Mouse (Mus musculus) testis, postnatal 10 days (tissue): ENCODE results near the gene Meis2.

Experiments used
- DNase-seq: peaks from one replicate; pipeline ENCODE4 v3.0.0; 2021; ENCODE audit warnings: low spot score

The Meis2 gene

DNA sequence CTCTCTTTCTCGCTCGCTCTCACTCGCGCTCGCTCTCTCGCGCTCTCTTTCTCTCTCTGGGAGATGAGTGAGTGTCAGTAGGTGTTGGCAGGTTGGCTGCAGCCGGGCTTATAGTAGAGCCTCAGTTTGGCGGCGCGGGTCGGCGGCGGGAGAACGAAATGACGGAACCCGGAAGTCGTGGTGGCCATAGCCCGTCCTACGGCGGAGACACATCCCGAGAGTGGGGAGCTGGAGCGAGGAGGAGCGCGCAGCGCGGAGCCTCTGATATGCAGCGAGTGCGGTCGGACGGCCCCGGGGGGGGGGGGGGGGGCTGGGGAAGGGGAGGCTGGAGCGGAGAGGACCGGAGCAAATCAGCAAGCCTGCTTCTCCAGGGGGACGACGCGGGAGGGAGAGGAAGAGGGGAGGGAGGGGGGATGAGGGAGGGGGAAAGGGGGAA lies at the start of gene Meis2:
Gene Meis2, minus strand, starts transcription at position 270 of the 436 bp plus-strand sequence.
- DNase-seq: peak; percentile 65

DNA sequence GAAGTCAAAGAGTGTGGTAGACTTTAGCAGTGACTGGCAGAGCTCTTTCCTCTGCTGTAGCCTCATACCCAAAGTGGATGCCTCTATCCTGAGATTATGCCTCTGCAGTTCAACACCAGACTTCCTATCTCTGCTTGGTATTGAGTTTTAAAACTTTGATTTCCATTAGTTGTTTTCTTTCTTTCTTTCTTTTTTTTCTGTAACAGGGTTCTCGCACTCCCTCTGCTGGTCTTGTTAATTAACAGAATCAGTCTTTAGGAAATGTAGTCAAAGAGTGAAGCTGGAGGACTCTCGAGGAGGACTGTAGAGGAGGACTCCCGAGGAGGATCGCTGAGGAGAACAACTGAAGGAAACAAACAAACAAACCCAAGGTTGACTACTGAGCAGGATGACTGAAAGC lies 40.6 kb upstream of the Meis2 start:
- DNase-seq: no peak

DNA sequence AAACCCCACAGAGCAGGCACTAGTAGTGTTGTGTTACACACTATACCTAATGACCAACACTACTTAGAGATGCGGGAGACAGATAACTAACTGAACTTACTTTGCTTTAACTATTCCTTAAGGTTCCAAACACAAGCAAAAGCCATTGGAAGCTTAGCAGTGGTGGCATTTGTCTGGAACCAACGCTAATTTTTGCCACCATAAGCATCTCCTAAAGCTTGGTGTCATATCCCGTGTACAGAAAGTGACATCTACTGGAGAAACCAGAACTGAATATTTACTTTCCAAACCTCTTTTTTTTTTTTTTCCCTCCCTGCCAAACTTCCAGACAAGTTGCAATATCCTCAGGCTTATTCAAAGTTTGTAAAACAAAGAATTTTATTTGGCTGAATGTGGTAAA lies 39.5 kb upstream of the Meis2 start:
- DNase-seq: no peak

DNA sequence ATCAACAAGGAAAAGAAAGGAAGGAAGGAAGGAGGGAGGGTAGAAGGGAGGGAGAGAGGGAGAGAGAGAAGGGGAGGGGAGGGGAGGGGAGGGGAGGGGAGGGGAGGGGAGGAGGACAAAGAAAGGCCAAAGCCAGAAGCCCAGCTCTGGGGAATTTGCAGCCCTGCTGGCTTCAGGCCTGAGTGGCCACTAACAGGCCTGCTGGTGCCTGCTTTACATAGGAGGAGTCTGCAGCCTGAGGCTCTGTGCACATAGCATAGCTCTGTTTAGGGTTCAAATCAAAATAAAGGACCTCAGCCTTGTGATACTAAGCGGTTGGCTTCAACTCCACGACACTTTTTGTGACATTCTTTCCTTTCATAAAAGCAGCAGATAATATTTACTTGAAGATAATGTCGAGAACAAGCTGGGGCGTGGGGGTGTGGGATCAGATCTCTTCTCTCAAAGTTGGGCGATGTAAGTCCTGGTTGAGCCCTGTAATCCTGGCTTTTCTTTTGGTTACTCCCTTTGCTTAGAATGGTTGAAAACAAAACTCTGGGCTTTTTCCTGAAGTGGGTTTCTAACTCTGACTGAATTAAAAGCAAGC lies 37.9 kb upstream of the Meis2 start:
- DNase-seq: no peak

DNA sequence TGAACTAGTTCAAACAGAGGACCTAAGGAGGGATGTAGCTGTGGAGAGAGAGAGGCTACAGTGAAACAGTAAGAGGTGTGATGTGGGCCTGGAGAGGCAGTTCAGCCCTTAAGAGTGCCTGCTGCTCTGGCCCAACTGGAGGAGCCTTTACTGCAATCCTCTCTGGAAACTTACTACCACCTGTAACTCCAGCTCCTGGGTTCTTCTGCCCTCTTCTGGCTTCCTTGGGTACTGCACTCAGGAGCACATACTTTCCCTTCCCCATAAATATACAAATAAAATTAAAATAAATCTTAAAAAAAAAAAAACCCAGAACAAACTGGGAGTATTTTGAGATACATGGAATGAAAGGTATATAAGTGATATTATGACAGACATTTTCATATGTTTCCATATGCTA lies 35.6 kb upstream of the Meis2 start:
- DNase-seq: peak; percentile 79

DNA sequence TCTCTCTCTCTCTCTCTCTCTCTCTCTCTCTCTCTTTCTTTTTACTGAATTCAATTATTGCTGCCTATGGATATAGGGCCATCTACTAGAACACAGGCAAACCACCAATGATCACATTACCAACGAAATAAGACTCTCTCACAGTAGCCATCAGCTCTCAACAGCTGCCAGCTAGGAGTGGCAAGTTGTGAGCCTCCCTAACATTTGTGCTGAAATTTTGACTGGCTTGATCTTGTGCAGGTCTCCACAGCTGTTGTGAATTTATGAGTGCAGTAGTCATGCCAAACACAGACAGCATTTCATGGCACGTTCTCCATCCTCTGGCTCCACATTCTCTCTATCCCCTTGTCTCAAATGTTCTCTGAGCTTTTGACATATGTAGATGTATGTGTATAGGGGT lies 15.3 kb upstream of the Meis2 start:
- DNase-seq: no peak

DNA sequence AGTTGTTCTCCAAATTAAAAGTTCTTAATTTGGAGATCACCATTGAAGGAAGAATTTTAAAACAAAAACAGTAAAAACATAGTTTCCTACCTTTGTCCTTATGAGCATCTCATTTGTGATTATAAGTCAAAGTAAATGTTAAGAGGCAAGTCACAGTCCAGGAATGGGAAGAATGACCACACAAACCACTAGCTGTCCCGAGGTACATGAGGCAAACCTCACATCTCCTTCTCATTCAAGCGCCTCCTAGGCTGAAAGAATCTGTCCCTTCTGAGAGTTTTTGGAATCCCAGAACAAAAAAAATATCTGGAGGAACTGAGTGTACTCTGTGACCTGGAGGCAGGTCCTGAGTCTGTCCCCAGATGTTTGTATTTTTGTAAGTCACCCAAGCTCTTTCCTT lies 13.2 kb upstream of the Meis2 start:
- no peak for DNase-seq

DNA sequence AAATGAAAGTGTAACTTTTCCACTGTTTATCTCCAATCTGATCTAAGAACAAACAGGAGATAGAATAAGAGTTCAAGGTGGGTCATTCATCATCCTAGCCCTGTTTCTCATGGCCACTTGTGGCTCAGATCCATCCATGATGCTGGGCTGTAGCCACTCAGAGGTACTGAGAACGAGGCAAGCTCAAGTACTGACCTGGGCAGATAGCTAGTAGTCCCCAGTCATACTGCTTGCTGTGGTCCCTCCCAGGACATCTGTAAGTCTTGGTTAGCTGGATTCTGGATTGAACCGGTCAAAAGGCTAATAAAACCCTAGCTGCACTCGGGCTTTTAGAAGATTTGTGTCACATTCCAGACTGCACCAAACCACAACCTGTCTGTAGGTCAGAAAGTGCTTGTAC lies 12.1 kb upstream of the Meis2 start:
- DNase-seq: no peak

DNA sequence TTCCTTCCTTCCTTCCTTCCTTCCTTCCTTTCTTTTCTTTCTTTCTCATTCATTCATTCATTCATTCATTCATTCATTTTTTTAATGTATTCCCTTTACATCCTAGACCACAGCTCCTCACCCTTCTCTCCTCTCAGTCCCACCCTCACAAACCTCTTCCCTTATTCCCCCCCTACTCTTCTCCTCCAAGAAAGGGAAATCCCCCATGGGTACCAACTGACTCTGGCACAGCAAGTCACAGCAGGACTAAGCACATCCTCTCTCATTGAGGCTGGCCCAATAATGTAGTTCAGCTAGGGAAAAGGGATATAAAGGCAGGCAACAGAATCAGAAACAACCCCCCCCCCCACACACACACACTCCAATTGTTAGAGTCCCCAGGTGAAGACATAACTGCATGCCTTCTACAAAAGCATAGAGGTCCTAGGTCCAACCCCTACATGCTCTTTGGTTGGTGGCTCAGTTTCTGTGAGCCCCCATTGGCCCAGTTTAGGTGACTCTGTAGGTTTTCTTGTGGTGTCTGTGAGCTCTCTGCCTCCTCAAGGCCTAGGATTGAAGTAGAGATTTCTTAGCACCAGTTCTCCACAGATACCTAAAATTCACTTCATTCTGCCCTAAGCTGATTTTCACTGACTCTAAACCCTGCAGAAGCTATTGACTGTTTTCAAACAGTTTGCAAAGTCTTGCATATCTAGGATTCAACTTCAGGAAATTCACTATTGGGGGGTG lies 11.3 kb upstream of the Meis2 start:
- no peak for DNase-seq

DNA sequence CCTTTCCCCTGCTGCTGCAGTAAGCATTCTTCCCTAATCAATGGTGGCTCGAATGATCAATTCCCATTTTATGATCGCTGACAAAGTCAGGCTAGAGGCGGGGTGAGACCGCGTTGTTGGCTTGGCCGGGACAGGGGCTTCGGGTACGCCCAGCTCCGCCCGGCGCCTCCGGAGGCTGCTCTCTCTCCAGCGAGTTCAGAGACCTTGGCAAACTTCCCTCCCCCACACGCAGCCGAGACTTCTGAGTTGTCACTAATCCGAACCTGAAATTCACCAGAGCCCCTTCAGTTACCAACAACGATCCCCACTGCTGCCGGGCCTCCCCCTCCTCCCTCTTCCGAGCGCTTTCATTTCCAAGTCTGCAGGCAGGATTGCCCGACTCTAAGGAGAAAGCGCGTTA lies 10.3 kb upstream of the Meis2 start:
- DNase-seq: peak; percentile 60

DNA sequence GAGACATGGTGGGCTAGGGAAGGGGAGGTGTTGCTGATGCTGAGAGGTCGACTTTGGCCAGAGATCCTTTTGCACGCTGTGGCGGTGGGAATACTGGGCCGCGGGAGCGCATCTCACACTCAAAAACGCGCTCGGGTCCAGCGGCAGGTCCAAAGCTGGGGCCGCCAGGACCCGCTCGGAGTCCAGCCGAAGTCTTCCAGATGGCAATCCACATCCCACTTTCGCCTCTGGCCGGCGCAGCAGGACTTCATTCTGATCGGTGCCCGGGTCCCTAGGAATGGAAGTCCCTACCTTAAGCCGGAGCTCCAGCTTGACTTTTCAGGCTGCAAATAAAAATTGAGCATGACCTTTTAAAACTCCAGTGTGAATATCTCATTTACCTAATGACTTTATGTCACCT lies 9.8 kb upstream of the Meis2 start:
- DNase-seq: no peak

DNA sequence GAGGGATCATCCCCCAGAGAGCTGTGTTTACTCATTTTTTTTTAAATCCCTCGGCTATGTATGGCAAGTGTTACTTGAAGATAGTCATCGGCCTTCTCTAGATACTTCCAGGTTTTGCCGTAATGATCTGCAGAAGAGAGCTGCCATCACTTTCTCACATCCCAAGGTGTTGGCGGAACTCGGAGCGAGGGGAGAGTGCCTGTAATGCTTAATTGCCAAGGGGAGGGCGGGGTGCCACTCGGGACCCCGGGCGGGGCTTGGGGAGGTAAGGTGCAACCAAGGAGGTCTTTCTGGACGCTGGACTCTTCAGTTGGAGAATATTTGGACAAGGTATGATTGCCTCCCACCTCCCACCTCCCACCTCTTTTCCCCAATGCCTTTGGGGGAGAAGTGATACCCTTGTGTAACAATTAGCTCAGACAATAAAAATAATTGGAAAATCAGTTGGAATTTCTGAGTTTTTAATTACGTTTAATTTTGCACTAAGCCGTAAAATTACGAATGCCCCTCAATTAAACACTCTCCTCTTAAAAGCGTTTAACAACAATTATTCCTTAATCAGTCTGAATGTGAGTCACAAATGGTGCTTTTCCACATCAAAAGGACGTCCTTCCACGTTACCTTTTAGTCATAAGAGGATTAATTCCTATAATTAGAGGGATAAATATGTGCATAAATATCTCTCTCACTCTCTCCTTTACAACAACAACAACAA lies 9.2 kb upstream of the Meis2 start:
- no peak for DNase-seq

DNA sequence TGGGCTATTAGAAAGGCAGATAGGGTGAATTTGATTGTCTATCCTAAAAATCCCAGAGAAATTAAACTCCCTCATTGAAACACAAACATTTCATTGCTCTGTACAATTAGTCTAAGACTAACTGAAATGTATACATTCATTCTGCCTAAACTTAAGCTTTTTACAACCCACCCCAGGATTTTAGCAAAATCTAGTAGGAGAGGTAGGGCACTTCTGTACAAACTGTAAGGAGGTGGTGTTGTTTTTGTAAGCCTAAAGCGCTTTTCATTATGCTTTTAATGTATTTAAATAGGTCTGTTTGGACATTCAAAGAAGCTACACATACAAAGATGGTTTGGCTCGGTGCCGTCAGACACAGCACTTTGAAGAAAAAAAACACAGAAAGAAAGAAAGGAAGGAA lies 8.4 kb upstream of the Meis2 start:
- no peak for DNase-seq

DNA sequence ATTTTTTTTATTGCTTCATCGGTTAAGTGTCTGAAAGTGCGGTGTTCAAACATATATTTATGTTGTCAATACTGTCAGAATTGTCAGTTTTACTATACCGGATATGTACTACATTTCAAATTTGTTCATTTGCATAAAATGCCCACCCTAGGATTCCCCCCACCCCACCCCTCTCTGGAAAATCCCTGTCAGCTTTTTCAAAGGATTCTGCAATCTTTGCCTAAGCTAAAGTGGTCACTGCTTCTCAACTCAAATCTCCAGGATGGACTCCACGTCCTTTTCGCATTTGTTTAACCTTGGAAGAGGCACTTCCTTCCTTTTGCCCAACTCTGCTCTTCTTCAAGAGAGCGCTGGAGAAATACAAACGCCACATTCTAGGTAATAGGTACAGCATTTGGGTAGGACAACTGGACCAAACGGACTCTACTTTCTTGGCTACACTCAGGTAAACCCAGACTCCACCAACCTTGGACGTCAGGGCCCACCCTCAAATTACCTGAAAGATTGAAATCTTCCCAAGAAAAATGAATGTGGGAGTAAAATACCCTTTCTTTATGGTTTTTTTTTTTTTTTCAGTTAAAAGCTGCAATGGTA lies 7.8 kb upstream of the Meis2 start:
- DNase-seq: no peak

DNA sequence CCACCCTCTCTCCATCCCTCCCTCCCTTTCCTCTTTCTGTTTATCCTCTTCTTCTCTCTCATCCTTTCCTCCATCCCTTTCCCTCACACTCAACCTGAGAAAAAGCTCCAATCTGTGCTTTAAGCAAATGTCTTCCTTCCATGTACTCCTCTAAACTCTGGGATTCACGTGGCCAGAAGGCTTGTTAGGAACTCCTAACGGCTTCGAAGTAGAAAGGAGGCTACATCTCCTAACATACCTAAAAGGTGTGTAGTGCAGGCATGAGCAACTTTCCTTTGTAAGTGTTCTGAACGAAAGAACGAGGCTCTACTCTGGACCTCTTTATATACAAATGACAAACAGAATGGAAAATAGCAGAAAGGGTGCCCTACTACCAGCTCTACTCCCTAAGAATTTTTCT lies 7.1 kb upstream of the Meis2 start:
- DNase-seq: no peak

DNA sequence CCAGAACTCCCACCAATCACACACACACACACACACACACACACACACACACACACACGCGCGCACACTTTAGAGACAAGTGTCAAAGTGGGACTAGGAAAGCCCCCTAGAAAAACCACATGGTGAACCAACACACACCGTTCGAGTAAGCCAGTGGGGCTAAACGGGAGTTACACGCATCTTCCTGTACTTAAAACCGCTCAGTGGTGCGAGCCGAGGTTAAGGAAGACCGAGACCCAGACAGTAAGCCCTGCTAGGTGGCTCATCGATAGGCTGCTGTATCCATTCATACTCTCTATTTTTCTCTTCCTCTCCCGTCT lies 6.6 kb upstream of the Meis2 start:
- DNase-seq: no peak

DNA sequence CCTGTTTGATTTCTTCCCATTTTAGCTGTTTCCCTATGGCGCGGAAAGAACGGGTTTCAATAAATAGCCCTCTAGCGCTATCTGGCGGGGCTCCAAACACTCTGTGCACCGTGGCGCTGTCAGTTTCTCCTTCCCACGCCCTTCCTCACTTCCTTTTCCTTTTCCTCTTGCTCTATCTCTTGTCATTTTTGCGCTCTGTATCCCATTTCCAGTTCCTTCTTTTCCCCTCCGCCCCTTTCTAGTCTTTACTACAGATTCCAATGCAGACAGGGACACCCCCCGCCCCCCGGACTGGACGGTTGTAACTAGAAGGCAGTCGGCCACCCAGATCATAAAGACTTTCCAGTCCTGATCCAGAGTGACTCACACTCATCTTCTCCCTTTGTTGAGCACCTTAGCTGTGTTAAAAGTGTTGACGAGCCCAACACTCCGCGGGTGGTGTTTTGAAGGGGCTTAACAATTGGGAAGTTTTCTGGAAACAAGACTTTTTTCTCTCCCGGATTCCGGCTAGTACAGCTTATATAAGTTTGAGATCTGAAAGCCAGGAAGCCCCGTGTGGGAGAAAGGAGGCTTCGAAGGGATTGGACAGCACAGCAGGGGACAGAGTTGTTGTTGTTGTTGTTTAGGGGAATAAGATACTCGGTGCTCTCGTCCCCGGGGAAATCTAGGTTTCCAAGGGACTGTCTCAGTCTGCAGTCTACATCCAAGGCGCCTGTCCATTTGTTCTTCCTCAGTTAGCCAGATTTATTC lies 6.1 kb upstream of the Meis2 start:
- peak; percentile 79 for DNase-seq

DNA sequence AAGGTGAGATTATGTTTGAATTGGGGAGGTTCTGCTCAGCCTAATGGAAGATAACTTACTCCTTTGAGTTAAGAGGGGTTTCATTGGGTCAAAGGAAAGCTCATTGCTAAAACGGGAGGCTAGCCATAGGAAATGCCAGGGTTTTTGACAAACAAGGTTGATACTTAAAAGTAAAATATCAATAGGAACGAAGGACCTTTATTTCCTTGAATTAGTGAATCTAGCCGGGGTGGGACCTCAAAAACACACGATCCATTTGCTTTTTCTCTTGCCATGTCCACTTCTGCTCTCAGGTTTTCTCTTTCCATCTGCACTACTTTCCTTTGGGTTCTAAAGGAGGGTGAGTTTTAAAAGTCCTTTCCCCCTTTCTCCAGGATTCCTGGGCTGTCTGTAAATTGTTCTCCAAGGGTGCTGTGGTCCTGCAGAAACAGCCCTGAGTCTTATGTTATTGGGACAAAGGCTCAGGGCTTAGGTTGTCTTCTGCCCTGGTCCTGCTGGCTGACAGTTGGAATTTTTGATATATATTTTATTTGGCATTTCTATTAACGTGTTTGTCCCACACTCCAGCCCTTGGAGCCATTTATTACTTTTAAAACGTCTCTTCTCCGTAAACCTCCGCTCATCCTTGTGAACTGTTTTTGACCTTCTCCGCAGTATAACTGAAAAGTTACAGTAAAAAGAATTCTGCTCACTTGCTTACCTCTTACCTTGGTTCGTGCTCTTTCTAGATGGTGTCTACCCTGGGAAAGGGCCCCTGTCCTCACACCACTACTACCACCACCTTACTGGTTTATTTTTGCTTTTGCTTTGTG lies 5.2 kb upstream of the Meis2 start:
- DNase-seq: no peak

DNA sequence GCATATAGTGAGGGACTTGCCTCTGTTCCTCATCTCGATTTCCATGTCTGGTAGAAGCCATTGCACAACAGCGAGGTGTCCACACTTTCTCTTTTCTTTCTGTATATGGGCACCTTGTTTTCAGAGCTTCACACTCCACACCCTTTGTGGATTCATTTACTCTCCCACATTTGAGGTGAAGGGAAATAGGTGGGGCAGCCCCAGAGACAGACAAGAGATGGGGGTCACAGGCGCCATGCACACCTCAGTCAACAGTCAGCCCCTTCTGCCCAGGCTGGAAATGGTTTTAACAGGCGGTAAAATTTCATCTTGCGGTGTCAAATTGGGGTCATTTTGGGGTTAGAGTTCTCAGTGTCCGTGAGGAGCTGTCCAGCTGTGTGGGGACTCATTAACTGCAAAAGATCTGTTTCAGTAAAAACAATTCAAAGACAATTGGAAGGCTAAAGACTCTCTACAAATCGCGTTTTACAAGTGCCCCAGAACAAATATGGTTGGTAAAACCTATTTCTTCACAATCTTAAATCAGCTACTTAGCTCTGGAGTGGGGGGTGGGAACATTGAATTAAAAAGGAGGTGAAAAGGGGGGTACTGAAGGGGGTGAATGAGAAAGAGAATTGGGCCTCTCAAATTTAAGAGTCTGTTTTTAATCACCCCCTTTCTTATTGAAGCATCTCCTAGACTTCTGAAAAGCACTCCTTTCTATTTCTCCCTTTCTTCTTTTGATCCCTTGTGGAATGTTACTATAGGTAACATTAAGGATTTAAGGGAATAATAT lies 4.0 kb upstream of the Meis2 start:
- no peak for DNase-seq

DNA sequence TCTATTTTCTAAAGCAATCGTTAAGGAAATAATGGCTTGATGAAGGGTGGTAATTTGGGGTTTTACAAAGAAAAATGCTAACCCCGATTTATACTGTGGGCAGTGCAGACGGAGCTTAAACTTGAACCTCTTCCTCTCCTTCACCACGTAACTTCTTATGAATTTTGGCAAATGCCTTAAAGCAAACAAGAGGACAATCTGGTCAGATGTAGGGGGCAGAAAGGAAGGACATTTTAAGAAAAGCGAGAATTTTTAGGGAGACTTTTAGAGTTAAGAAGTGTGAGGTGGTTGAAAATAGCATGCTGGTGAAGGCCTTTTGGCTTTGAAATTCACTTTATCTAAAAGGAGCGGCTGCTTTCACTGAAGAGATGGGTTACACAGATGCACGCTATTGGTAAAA lies 3.3 kb upstream of the Meis2 start:
- no peak for DNase-seq

DNA sequence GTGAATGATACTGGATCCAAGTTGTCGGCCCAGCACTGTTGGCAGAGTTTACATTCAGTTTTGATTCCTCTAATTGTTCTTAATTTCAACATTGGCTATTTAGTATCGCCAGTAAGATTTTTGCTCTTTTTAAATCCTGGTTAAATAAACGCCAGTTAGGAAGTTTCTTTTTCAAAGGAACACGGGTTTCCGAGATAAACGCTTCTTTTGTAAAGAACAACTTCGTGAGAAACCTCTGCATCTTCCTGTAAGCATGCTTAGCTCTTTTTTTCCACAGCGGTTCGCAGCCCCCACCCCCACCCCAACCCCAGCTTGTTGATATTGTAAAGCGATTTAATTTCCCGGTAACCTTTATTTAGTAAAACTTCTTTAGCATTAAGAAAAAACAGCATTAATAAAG lies 2.8 kb upstream of the Meis2 start:
- DNase-seq: no peak
